Mouse (Mus musculus) ovary, postnatal 10 days (tissue): ENCODE results near the gene Apopt1.

Source experiments
- DNase-seq: peaks from one replicate; pipeline ENCODE4 v3.0.0; 2022; ENCODE audit warnings: low spot score

The Apopt1 gene

GRCm38 (mm10) chr12:111681305-111681704 is 31.8 kb upstream of the Apopt1 start:
- no peak for DNase-seq

GRCm38 (mm10) chr12:111682003-111682402 is 31.1 kb upstream of the Apopt1 start:
- DNase-seq: no peak

GRCm38 (mm10) chr12:111682806-111683205 is 30.3 kb upstream of the Apopt1 start:
- DNase-seq: no peak

GRCm38 (mm10) chr12:111686390-111686789 is 26.7 kb upstream of the Apopt1 start:
- no peak for DNase-seq

- no peak for DNase-seq
These were observed 25.6 kb upstream of the Apopt1 start for GRCm38 (mm10) chr12:111687350-111688068.

DNA sequence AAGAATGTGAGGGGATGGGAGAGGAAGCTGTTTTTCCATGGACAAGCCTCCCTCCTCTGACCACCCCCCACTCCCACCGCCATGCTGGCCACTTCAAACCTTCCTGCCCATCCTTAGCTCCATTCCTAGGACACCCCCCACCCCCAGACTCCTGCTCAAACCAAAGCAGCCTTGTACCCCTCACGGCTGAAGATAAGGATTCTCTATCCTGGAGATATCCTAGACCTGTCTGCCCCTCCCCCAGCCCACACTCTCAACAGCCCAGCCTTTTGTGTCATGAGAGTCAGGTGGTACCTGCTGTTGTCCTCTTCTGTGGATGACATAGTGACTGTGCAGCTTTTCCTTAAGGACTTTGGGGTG is 25.0 kb upstream of the Apopt1 start:
- DNase-seq: no peak

GRCm38 (mm10) chr12:111689426-111689825 is 23.6 kb upstream of the Apopt1 start:
- DNase-seq: no peak

GRCm38 (mm10) chr12:111691346-111691872 is 21.7 kb upstream of the Apopt1 start:
- DNase-seq: no peak

GRCm38 (mm10) chr12:111692899-111693298 is 20.2 kb upstream of the Apopt1 start:
- no peak for DNase-seq

GRCm38 (mm10) chr12:111693341-111694270 is 19.5 kb upstream of the Apopt1 start:
- no peak for DNase-seq

GRCm38 (mm10) chr12:111694271-111694781 is 18.7 kb upstream of the Apopt1 start:
- DNase-seq: no peak

DNA sequence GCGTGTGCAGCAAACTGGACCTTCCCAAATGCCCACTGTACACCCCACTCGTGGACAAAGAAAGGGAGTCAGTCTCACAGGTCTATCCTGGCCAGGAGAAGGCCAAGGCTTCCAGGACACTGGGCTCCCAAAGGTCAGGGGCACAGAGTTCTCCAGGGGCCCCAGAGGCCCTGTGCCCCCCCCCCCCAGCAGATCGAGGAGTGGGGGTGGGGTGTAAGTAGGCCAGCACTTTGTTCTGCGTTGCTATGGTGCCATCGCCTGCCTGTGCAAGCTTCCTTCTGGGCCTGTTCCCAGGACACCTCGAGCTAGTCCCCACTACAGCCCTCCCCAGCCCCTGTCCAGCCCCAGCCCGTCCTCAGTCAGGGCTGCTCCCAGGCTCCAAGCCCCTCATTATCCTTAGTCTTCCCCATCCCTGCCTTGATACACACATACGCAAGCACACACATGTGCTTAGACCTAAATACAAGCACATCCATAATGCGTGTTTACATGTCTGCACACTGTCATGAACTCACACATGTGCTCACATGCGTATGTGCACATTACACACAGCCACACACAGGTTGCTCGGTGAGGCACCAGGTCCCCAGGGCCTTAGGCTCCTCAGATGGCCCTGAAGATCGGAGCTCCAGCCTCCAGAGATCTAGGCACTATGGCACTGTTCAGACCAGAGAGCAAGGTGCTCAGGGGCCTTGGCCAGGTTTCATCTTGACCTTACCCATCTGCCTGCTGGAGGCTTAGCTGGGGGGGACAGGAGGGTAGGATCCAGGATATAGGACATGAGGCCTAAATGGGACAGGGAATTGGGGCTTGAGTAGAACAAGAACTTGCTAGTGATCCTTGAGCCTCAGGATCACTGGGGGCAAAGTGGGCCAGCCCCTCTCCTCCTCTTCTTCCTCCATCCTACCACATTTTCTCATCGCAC is 17.9 kb upstream of the Apopt1 start:
- no peak for DNase-seq

DNA sequence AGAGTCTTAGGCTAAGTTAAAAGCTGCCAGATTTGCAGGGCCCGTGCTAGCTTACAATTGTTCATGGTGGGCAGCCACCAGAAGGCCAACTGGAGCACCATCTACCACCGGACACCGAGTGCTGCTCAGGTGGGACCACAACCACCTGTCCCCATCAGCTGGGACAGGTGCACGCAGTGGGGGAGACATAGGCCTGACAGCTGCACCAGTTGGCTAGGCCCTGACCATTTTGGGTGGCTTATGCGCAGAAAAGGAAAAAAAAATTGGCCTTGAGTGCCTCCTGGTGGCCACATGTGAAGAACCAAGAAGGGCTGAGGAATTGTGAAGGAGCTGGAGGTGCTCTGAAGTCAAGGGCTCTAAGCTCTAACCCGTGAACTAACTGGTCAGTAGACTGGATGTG is 16.8 kb upstream of the Apopt1 start:
- no peak for DNase-seq

GRCm38 (mm10) chr12:111697708-111698107 is 15.4 kb upstream of the Apopt1 start:
- no peak for DNase-seq

- DNase-seq: no peak
These were observed 14.6 kb upstream of the Apopt1 start for GRCm38 (mm10) chr12:111698346-111698913.

DNA sequence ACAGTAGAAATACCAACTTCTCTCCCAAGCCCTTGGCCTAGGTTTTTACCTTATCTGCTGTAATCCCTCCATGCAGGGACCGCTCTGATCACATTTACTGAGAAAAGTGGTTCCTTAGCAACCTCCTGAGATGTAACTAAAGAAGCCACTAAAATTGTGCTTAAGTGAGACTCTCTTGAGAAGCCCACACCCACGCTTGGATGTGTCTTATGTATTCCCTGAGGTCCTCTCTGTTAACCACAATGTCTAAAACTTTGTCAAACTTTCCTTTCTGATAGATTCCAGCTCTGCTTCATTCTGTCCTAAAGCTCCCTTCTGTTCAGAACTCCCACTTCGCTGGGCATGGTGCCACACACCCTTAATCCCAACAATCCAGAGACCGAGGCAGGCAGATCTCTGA is 13.5 kb upstream of the Apopt1 start:
- DNase-seq: no peak

- no peak for DNase-seq
These were observed 12.1 kb upstream of the Apopt1 start for GRCm38 (mm10) chr12:111700920-111701458.

- DNase-seq: no peak
These were observed 9.8 kb upstream of the Apopt1 start for GRCm38 (mm10) chr12:111703301-111703700.

DNA sequence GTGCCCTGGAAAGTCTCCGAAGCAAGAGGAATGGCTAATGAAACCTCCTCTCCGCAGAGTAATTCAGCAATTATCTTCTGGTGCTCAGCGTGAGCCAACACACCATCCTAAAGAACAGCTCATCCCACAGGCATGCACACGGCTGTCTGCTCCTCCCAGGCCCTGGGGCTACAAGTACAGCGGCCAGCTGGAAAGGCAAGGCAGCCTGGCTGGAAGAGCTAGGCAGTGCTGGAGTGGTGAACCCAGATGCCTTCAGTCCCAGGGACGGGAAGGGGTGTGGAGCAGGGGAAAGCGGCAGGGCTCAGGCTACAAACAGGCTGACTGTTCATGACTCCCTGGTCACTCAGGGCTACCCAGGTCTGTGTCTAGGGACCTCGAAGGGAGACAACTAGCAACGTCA is 8.5 kb upstream of the Apopt1 start:
- no peak for DNase-seq

- no peak for DNase-seq
These were observed 7.7 kb upstream of the Apopt1 start for GRCm38 (mm10) chr12:111705186-111705973.
